Mouse (Mus musculus) lung, adult 2 months (tissue): Measurements from ENCODE around the gene Ccp110. TPM values are rescaled to one million over a fixed set of nuclear protein-coding genes. Genes with fewer than 3 reads are reported as not detected.

ENCODE experiments used
- DNase-seq: peaks from one replicate; pipeline ENCODE4 v3.0.0; 2022
- H3K4me1 ChIP-seq: fragments of 200-500 bp; 2 replicates; pipeline ENCODE4 v1.6.1; 2011; ENCODE audit warnings: low read length; ENCODE audit not compliant: control insufficient read depth, insufficient read depth
- H3K4me3 ChIP-seq: fragments of 200-500 bp; replicated peaks from 2 replicates; pipeline ENCODE3; 2011; ENCODE audit warnings: low read depth, mild to moderate bottlenecking, control low read depth, low read length; ENCODE audit errors: extremely low read depth
- CTCF ChIP-seq: fragments of 200-500 bp; IDR thresholded peaks from 2 replicates; pipeline ENCODE4 v1.5.1; 2011; ENCODE audit warnings: mild to moderate bottlenecking, low read length, control low read depth; ENCODE audit not compliant: insufficient read depth
- POLR2A ChIP-seq: fragments of 200-500 bp; IDR thresholded peaks from 2 replicates; pipeline ENCODE4 v1.6.1; 2011; ENCODE audit warnings: low read depth, mild to moderate bottlenecking, control low read depth, low read length, borderline replicate concordance; ENCODE audit errors: extremely low read depth
- WGBS: fragments of 180-500 bp; shearing (Covaris S2); methylation state at CpG from one replicate; pipeline ENCODE4 v1.1.7; 2018; 5-methylcytosine and 5-hydroxymethylcytosine counted together
- polyA plus RNA-seq: library from polyadenylated mRNA; depleted of rRNA; stranded (reverse); fragments of >200 nt; gene quantifications from 2 replicates; pipeline ENCODE4 v1.2.3, GENCODE M21; 2012

The Ccp110 gene
- polyA plus RNA-seq, 1 experiment, result 6.8 TPM

DNA sequence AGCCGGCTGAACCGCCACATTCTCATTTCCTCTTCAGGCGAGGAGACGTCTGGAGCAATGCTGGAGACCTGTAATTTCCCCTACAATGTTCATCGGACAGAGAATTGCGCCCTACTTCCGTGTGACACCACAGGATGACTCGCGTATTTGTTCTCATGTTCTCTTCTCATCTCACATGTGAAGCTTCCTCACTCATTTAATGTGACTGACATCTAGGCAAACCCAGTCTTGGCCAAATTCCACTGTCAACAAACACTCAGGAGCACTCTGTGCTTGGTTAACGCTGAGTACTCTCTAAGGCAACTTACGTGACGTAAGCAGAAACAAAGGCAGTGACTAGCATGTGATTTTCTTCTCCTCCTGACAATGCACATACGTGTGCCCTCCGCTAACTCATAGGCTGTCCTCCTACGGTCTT lies 9.2 kb upstream of the Ccp110 start:
- Histone ChIP-seq H3K4me3 (peak overlapping the region; percentile 15), H3K4me1 (peaks cover 11% of the 10 kb centered on the region)
- 50% methylated on average over 15 of the region's 15 CpGs for WGBS
- no peak for TF ChIP-seq POLR2A
- no peak for TF ChIP-seq CTCF
- DNase-seq, result peak; percentile 70

DNA sequence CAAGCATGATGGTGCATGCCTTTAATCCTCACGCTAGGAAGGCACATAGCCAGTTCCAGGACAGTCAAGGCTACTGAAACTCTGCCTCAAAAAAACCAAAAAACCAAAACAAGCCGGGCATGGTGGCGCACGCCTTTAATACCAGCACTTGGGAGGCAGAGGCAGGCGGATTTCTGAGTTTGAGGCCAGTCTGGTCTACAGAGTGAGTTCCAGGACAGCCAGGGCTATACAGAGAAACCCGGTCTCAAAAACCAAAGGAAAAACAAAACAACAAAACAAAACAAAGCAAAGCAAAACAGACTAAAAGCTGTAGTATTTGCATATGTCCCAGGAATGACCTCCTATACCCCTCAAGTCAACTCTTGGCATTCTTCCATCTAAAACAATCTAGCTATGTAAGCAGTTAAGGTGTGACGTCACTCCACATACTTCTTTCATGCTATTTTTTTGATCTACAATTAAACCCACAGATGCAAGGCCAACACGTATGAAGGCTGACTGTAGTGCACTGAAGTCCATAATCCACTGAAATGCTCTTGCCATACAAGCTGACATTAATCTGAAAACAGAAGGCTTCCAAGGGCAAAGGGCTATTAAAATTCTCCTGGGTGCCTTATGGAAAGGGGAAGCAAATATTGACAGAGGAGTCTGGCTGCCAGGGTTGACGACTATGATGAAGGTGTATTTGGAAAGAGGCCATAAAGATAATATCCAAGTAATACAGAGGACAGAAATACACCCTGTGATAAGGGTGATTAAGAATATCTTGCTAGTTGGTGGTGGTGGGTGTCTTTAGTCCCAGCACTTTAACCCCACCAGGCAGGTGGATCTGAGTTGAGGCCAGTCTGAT lies 8.1 kb upstream of the Ccp110 start:
- peak overlapping the region; percentile 70 for H3K4me3 ChIP-seq
- 57% methylated on average over 9 of the region's 9 CpGs for WGBS
- DNase-seq, result no peak
- TF ChIP-seq POLR2A (no peak), CTCF (no peak)
- H3K4me1 ChIP-seq, result peaks cover 9% of the 10 kb centered on the region

DNA sequence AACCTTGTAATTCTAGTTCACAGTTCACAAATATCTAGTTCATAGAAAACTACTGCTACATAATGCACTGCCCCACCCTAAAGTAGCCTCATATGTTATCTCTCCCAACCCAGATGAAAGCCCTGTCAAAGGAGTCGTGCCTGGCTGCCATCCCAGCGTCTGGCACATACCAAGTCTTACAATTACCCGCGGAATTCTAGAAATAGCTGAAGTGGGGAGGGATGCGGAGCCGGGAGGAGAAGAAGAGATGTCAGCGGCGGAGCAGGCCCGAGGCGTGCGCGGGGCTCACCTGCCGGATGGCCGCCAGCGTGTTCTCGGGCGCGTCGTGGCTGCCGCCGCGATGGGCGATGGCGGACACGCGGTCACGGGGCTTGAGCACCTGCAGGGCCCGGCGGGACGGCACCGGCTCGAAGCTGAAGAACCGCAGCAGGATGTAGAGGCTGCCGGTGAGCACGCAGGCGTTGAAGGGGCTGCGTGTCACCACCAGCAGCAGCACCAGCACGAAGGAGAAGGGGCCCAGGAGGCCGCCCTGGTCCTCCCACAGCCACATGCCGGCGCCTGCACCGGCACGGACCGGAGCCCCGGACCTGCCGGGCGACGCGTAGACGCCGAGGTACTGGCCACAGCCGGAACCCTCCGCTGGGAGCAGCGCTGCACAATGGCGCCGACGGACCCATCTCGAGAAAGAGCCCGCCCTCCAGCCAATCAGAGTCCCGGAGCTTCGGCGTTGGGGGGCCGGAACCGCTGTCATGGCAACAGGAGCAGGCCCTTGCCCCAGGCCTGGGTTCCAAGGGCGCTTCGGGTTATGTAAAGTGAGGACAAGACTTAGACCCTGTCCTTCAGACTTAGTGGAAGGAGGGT lies 7.0 kb upstream of the Ccp110 start, which contains the start of gene Gde1:
Gene Gde1, minus strand, starts transcription at position 678 of the 861 bp plus-strand sequence.
- WGBS, result under 1% methylated on average over 66 of the region's 66 CpGs

DNA sequence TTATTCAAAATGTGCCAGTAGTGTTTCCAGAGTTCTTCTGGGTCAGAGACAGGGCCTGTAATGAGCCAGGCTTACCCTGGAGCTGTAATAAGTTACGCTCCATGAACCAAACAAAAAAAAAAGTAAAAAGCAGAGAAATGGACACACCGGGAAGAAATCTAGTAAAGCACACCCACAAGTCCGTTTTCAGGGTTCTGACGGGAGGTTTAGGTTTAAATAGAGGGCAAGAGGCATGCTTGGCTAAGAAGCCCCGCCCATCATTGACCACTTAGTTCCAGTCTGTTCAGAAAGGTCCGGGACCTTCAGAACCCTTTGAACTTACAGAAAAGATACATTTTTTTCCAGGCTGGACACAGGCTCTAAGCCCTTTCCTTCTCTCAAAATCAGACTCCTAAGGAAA lies 6.3 kb upstream of the Ccp110 start:
- TF ChIP-seq CTCF (no peak), POLR2A (no peak)
- peaks cover 7% of the 10 kb centered on the region for H3K4me1 ChIP-seq
- DNase-seq, result no peak
- WGBS, result 37% methylated on average over 6 of the region's 6 CpGs
- H3K4me3 ChIP-seq, result peak overlapping the region; percentile 29

More for the DNA sequence above, 7.0 kb upstream of the Ccp110 start, which contains the start of gene Gde1:
- peak; percentile 78; the same call in 1 of the 2 replicates for TF ChIP-seq POLR2A
- no peak for TF ChIP-seq CTCF
- Histone ChIP-seq H3K4me1 (peaks cover 7% of the 10 kb centered on the region), H3K4me3 (peak within 1 kb of the TSS; percentile 70)
- DNase-seq, result peak; percentile 90

DNA sequence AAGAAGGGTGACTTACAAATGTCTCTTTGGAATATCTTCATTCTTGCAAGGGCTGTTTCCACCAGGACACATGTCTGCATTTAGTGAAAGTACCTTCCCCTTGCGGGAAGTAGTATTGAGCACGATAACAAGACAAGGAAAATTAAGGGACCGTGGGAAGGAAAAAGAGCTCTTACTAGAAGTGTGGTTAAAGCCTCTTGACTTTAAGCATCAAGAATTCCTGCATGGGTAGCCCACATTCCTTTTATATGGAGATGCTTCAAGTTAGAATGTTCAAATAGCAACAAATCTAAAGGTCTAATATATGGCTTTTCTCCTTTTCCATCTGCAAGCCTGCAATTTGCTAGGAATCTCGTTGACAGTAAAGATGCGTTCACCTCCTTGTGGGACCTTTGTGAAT lies 5.9 kb upstream of the Ccp110 start:
- no peak for DNase-seq

DNA sequence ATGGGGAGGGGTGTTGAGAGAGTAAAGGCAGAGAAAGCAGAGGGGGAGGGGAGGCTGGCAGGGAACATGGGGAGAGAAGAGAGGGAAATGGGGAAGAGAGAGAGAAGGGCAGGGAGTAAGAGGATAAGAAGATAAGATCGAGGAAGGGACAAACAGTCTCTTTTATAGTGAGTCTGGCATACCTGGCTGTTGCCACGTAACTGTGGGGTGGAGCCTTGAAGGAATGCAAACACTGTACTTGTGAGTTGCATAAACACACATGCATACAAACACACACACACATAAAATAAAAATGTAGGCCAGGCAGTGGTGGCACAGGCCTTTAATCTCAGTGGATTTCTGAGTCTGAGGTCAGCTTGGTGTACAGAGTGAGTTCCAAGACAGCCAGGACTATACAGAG lies 5.1 kb upstream of the Ccp110 start:
- 57% methylated on average over 2 of the region's 2 CpGs for WGBS
- DNase-seq, result no peak

More for the DNA sequence above, 5.9 kb upstream of the Ccp110 start:
- Histone ChIP-seq H3K4me1 (peaks cover 7% of the 10 kb centered on the region), H3K4me3 (no peak overlapping the region)
- 72% methylated on average over 5 of the region's 5 CpGs for WGBS
- TF ChIP-seq POLR2A (no peak), CTCF (no peak)

DNA sequence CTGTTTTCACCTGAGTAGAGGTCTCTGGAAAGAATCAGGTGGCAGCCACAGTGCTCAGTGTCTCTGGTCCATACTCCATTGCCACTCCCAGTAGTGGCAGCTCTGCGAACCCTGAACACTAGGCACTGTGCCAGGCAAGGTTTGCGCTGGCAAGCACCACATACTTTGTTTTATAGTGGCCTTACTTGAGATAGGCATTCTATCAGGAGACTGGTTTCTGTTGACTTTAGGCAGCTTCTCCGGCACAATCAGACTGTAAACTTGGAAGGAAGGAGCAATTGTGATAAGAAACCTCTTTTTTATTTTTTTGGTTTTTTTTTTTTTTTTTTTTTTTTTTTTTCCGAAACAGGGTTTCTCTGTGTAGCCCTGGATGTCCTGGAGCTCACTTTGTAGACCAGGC lies 4.3 kb upstream of the Ccp110 start:
- peaks cover 7% of the 10 kb centered on the region for H3K4me1 ChIP-seq
- H3K4me3 ChIP-seq, result no peak overlapping the region
- TF ChIP-seq POLR2A (no peak), CTCF (no peak)
- 52% methylated on average over 4 of the region's 4 CpGs for WGBS
- DNase-seq, result no peak

More for the DNA sequence above, 5.1 kb upstream of the Ccp110 start:
- Histone ChIP-seq H3K4me3 (no peak overlapping the region), H3K4me1 (peaks cover 7% of the 10 kb centered on the region)
- TF ChIP-seq CTCF (no peak), POLR2A (no peak)

DNA sequence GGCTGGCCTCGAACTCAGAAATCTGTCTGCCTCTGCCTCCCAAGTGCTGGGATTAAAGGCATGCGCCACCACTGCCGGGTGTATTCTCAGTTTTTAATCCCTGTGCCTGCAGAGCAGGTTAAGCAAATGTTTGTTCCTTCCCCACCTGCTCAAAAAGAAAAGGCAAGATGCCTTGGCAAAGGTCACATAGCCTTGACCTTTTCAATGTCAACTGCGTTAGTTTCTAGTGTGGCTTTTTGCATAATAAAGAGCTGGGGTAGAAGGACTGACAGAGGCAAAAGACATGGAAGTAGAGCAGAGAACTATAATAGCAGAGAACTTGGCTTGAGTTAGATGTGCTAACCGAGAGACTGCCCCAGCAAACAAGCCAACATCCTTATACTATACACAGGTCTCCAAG lies 1.6 kb upstream of the Ccp110 start:
- H3K4me1 ChIP-seq, result peaks cover 8% of the 10 kb centered on the region; the same call in 1 of the 2 replicates
- DNase-seq, result no peak
- no peak overlapping the region for H3K4me3 ChIP-seq
- WGBS, result 74% methylated on average over 5 of the region's 5 CpGs
- no peak for TF ChIP-seq CTCF
- TF ChIP-seq POLR2A, result no peak

DNA sequence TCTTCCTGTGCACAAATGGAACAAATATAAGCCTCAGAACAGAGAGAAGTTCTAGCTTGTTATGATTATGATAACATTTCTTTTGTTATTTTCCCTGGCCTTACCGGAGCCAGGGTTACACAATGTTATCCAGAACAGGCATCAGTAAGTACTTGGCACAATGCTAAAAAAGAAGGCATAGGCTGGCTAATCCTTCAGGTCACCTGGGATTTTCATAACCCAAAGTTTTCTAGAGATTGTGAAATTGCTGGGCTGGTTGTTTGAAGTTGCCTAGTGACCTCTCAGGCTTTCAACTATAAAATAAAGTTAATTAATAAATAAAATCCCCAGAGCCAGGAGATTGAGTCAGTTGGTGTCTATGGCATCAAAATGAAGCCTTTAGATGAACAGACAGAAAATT lies 2.5 kb downstream of the Ccp110 start:
- WGBS, result 48% methylated on average over 1 of the region's 1 CpGs
- no peak for TF ChIP-seq POLR2A
- TF ChIP-seq CTCF, result no peak
- Histone ChIP-seq H3K4me1 (0 out of 2 replicates have a peak, but pooled peaks cover 3% of the 10 kb centered on the region), H3K4me3 (no peak overlapping the region)
- DNase-seq, result no peak
